Mouse (Mus musculus): ENCODE measurements around the gene Hipk2. TPM values are rescaled to one million over a fixed set of nuclear protein-coding genes. Genes with fewer than 3 reads are reported as not detected.

Gene Hipk2
- polyA plus RNA-seq (2011; ENCODE audit: insufficient read depth, insufficient read length, low replicate concordance, missing spikeins), result 23.4 and 39.5 TPM in 2 replicates

DNA sequence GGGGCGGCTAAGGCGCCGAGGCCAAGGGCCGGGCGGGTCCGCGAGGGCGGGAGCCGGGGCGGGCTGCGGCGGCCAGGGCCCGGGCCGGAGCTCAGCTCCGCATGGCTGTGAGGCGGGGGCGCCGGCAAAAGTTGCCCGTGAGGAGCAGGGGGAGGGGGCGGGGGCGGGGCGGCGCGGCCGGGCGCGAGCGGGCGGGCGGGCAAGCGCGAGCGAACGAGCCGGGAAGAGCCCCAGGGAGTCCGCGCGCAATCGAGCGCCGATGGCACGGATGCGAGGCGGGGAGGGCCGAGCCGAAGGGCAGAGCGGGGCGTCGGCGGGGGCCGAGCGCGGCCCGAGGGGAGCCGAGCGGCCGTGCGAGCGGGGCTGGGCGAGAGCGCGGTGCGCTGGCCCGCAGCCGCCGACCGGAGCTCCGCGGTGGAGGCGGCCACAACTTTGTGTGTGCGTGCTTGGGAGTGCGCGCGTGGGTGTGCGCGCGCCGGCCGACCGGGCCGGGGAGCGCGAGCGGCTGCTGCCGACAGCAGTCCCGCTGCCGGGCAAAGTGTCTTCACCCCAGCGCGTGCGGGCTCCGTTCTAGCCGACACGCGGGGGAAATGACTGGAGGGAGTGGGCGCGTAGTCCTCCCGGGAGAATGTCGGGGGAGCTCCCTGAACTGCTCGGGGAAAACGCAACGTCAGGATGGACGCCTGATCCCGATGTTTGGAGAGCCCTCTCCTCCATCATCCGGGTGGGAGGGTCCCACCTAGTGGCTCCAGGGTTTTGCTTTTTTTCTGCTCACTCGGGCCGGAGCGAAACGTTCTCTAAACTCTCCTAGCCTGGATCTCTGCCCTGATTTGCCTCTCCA lies at the start of gene Hipk2:
Gene Hipk2 (minus strand): TSS at position 95 of the 841 bp plus-strand sequence.
- TF ChIP-seq CTCF (IDR thresholded peaks at IDR 0.05; ENCODE audit: control insufficient read depth, insufficient read depth, low read length) (no peak), POLR2A (IDR thresholded peaks at IDR 0.05; ENCODE audit: borderline replicate concordance, control insufficient read depth, low read depth, low read length) (peak; percentile 58; the same call in 1 of the 2 replicates)
- WGBS, result 4% methylated on average over 106 of the region's 108 CpGs
- H3K4me3 ChIP-seq (replicated peaks; ENCODE audit: control insufficient read depth, low read depth, low read length), result peak within 1 kb of the TSS; percentile 83
- H3K4me1 ChIP-seq (ENCODE audit: control insufficient read depth, insufficient read depth, low read length), result peaks cover 3% of the 10 kb centered on the region
- peak within 1 kb of the TSS; percentile 97 for H3K27ac ChIP-seq (ENCODE audit: control insufficient read depth, insufficient read depth, low read depth, low read length, poor library complexity)

DNA sequence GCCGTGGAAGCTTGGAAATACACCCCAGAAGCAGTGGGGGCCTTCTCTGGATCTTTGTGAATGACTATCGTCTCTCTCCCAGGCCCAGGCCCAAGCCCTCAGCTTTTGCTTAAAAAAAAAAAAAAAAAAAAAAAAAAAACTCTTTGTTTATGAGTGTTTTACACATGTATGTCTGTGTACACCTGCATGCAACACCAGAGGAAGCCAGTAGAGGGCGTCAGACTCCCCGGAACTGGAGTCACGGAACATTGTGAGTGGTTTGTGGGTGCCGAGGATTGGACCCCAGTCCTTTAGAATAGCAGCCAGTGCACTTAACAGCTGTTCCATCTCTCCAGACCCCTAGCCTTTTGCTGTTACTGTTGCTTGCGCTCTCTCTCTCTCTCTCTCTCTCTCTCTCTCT lies 49.8 kb upstream of the Hipk2 start:
- Histone ChIP-seq H3K4me3 (replicated peaks; ENCODE audit: control insufficient read depth, low read depth, low read length) (no peak overlapping the region), H3K27ac (ENCODE audit: control insufficient read depth, insufficient read depth, low read depth, low read length, poor library complexity) (no peak overlapping the region), H3K4me1 (ENCODE audit: control insufficient read depth, insufficient read depth, low read length) (peaks cover 8% of the 10 kb centered on the region)
- WGBS, result 80% methylated on average over 7 of the region's 7 CpGs
- TF ChIP-seq POLR2A (IDR thresholded peaks at IDR 0.05; ENCODE audit: borderline replicate concordance, control insufficient read depth, low read depth, low read length), result no peak
- peak; percentile 39; the same call in 1 of the 2 replicates for TF ChIP-seq CTCF (IDR thresholded peaks at IDR 0.05; ENCODE audit: control insufficient read depth, insufficient read depth, low read length)

DNA sequence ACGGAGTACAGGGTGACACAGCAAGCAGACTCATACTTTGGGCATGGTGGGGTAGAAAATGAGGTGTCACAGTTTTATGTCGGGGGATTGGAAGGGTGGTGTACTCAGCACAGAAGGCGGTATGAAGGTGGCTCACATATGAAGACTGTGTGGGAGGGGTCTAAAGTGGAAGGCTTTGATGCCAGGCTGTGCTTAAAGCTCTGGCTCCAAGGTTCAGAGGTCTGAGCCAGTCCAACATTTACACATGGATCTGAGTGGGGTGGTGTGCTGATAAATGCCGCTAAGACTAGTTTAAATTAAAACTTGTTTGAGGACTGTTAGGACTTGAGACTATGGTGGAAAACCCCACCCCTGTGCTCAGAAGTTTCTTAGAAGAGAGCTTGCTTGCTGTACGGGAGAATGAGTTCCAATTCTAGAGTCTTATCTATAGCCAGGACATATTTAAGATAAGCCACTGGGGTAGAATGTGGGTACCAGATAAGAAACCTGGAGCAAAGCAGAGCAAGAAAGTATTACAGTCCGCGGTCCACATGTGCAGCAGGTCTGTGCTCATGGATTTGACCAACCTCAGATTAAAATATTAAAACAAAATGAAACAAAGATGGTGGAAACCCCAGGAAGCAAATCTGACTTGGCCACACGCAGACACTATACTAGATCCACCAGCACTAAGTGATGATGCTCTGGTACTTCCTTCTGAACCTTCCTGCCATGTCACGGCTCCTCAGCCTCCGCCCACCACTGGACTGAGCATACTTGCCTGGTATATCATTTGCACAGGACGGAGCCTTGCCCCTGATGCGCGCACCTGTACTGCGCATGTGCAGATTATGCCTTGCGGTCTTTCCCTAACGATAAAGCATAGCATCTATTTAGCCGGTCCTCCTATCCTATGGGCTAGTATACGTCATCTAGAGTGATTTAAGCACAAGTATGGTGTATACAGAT lies 48.2 kb upstream of the Hipk2 start:
- no peak for TF ChIP-seq CTCF (IDR thresholded peaks at IDR 0.05; ENCODE audit: control insufficient read depth, insufficient read depth, low read length)
- TF ChIP-seq POLR2A (IDR thresholded peaks at IDR 0.05; ENCODE audit: borderline replicate concordance, control insufficient read depth, low read depth, low read length), result no peak
- peaks cover 10% of the 10 kb centered on the region for H3K4me1 ChIP-seq (ENCODE audit: control insufficient read depth, insufficient read depth, low read length)
- 64% methylated on average over 18 of the region's 18 CpGs for WGBS
- peak overlapping the region; percentile 11 for H3K4me3 ChIP-seq (replicated peaks; ENCODE audit: control insufficient read depth, low read depth, low read length)
- peak overlapping the region; percentile 88 for H3K27ac ChIP-seq (ENCODE audit: control insufficient read depth, insufficient read depth, low read depth, low read length, poor library complexity)

DNA sequence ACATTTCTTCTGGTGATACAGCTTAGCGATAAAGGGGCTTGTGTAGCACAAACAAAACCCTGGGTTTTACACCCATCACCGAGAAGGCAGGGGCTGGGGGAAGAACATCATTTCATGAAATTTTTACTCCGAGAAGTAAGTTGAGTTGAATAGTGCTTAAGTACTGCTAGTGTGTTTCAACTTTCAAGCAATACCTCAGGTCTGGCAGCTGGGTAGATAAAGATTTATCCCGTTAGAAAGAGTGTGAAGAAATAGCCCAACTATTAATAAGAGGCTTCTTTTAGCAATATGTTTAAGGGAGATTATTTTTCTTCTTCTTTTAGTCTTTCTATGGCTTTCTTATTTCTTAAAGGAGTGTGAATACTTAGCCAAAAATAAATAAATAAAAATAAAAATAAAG lies 47.5 kb upstream of the Hipk2 start:
- WGBS, result 63% methylated on average over 4 of the region's 4 CpGs
- peaks cover 11% of the 10 kb centered on the region for H3K4me1 ChIP-seq (ENCODE audit: control insufficient read depth, insufficient read depth, low read length)
- H3K4me3 ChIP-seq (replicated peaks; ENCODE audit: control insufficient read depth, low read depth, low read length), result no peak overlapping the region
- H3K27ac ChIP-seq (ENCODE audit: control insufficient read depth, insufficient read depth, low read depth, low read length, poor library complexity), result peak overlapping the region; percentile 88; the same call in 1 of the 2 replicates
- no peak for TF ChIP-seq CTCF (IDR thresholded peaks at IDR 0.05; ENCODE audit: control insufficient read depth, insufficient read depth, low read length)
- TF ChIP-seq POLR2A (IDR thresholded peaks at IDR 0.05; ENCODE audit: borderline replicate concordance, control insufficient read depth, low read depth, low read length), result no peak

DNA sequence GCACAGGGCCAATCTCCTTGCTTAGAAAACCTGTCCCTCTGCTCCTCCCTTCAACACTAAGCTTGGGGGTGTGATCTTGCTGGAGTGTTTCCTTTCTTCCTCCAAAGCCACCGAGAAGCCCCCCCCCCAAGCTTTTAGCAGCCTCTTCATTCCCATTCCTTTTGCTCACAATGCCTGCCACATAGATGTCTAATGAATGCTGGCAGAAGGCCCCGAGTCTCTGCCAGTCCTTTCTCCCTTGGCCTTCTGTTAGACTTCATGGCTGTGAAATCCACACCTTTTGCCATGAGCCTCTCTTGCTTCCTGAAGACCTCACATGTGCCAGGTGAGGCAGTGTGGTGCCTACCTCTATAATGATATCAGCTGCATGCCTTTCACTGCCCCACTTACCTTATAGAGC lies 46.6 kb upstream of the Hipk2 start:
- peaks cover 16% of the 10 kb centered on the region for H3K4me1 ChIP-seq (ENCODE audit: control insufficient read depth, insufficient read depth, low read length)

DNA sequence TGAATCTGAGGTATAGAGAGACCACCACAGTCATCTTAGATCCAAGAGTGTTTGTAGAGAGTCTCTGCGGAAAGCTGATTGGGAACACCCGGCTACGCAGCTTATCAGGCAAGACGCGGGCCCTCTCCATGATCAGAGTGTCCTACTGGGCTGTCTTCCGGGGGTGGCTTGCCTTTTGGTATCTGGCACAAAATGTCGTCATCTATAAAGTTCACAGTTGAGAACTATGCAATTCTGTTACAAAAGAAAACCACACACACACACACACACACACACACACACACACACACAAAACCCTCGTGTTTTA lies 45.8 kb upstream of the Hipk2 start:
- H3K4me3 ChIP-seq (replicated peaks; ENCODE audit: control insufficient read depth, low read depth, low read length), result no peak overlapping the region
- peak overlapping the region; percentile 85 for H3K27ac ChIP-seq (ENCODE audit: control insufficient read depth, insufficient read depth, low read depth, low read length, poor library complexity)
- H3K4me1 ChIP-seq (ENCODE audit: control insufficient read depth, insufficient read depth, low read length), result peaks cover 17% of the 10 kb centered on the region
- TF ChIP-seq CTCF (IDR thresholded peaks at IDR 0.05; ENCODE audit: control insufficient read depth, insufficient read depth, low read length) (no peak), POLR2A (IDR thresholded peaks at IDR 0.05; ENCODE audit: borderline replicate concordance, control insufficient read depth, low read depth, low read length) (no peak)
- WGBS, result 54% methylated on average over 8 of the region's 8 CpGs

More for the DNA sequence above, 46.6 kb upstream of the Hipk2 start:
- TF ChIP-seq CTCF (IDR thresholded peaks at IDR 0.05; ENCODE audit: control insufficient read depth, insufficient read depth, low read length), result no peak
- TF ChIP-seq POLR2A (IDR thresholded peaks at IDR 0.05; ENCODE audit: borderline replicate concordance, control insufficient read depth, low read depth, low read length), result no peak
- Histone ChIP-seq H3K4me3 (replicated peaks; ENCODE audit: control insufficient read depth, low read depth, low read length) (no peak overlapping the region), H3K27ac (ENCODE audit: control insufficient read depth, insufficient read depth, low read depth, low read length, poor library complexity) (no peak overlapping the region; the same call in 1 of the 2 replicates)
- 61% methylated on average over 2 of the region's 2 CpGs for WGBS

DNA sequence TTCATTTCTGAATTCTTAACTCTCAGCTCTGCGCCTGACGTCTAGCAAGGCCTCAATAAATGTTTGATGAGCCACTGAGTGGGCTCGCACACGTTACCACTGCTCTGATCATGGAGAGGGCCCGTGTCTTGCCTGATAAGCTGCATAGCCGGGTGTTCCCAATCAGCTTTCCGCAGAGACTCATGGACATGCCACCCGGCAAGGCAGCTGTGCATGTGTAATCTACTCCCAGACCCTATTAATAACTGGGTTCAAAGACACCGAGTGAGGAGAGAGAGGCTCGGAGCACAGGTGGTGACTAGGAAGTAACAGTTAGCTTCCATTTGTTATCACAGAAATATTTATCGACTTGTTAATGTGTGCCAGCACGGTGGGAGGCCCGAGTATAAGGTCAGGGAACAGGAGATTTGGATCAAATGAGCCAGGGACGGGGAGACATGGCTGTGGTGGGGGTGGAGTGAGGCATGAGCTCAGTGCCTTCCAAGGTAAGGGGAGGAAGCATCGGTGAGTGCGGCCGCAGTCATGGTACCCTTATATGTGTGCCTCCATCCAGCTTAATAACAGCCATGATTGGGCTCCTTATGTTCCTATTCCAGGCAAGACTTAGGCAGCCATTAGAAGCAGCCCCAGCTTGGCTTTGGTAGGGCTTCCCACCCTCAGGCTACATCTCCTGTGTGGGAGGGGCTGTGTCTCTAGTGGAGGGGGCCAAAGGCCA lies 45.3 kb upstream of the Hipk2 start:
- peak overlapping the region; percentile 11 for H3K4me3 ChIP-seq (replicated peaks; ENCODE audit: control insufficient read depth, low read depth, low read length)
- no peak for TF ChIP-seq CTCF (IDR thresholded peaks at IDR 0.05; ENCODE audit: control insufficient read depth, insufficient read depth, low read length)
- no peak for TF ChIP-seq POLR2A (IDR thresholded peaks at IDR 0.05; ENCODE audit: borderline replicate concordance, control insufficient read depth, low read depth, low read length)
- peak overlapping the region; percentile 85 for H3K27ac ChIP-seq (ENCODE audit: control insufficient read depth, insufficient read depth, low read depth, low read length, poor library complexity)
- peaks cover 17% of the 10 kb centered on the region for H3K4me1 ChIP-seq (ENCODE audit: control insufficient read depth, insufficient read depth, low read length)
- WGBS, result 46% methylated on average over 17 of the region's 17 CpGs

Data from bone marrow, adult 2 months (tissue).